Mouse (Mus musculus): ENCODE results near the gene Olig2.
"Not testable (repeated sequence)": the region's sequence is repeated elsewhere in the genome, so short reads cannot be mapped to it uniquely, and the experiment has no call there.

Gene Olig2

GRCm38 (mm10) chr16:91226883-91227759, 1.9 kb downstream of the Olig2 start:
- DNase-seq (ENCODE audit: low spot score) = no peak

GRCm38 (mm10) chr16:91227760-91228043, 2.4 kb downstream of the Olig2 start:
- DNase-seq (ENCODE audit: low spot score) = no peak

DNA sequence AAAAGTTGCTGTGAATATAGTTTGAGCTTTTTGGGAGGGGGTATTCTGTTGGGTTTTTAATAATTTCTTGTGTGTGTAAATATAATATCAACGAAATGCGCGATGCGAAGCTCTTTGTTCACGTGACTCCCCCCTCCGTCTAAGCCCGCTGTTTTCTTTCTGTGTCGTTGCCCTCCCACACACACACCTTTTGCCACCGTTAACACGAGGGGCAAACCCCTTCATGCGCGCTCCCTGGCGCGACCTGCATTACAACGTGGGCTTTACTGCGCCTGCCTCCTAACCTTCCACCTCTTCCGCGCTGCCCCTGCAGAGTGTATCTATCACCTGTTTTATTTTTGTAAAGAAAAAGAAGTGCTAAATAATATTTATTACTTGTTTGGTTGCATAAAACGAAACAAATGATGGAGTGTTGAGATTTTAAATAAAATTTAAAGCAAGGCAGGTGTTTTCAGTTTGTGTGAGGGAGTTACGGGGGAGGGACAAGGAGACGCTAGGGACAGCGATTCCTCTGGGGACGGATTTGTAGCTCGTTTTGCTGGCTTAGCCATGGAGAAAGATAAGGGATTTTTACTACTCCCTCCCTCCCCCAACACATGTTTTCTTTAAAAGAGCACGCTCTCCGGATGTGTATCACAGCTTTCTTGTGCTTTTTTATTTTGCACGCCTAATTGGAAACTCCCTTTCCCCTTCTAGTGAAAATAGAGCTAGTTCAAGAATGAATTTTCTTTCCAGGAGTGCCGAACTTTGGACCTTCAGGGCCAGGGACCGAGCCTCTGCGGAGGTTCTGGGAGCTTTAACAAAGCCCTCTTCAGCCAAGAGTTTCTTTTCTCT, 3.2 kb downstream of the Olig2 start:
- DNase-seq (ENCODE audit: low spot score) = no peak

- no peak for DNase-seq (ENCODE audit: low spot score)
Measured at GRCm38 (mm10) chr16:91229072-91229348, 3.8 kb downstream of the Olig2 start.

DNA sequence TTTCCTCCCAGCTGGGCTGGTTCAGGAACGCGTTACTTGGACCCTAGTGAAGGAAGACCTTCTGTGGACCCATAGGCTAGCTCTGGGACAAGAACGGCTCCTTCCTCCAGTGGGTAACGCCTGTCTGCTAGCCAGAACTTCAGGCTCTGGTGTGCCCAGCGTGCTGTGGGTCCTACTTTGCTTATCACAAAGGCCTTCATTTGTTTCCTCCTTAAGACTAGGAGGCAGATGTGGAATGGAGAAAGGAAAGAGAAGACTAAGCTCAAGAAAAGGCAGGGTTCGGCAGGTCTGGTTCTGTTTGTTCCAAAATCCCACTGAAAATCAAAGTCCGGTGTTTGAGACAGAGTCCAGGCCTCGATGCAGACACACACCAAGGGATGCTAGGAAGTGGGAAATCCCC, 4.4 kb downstream of the Olig2 start:
- no peak for DNase-seq (ENCODE audit: low spot score)

DNA sequence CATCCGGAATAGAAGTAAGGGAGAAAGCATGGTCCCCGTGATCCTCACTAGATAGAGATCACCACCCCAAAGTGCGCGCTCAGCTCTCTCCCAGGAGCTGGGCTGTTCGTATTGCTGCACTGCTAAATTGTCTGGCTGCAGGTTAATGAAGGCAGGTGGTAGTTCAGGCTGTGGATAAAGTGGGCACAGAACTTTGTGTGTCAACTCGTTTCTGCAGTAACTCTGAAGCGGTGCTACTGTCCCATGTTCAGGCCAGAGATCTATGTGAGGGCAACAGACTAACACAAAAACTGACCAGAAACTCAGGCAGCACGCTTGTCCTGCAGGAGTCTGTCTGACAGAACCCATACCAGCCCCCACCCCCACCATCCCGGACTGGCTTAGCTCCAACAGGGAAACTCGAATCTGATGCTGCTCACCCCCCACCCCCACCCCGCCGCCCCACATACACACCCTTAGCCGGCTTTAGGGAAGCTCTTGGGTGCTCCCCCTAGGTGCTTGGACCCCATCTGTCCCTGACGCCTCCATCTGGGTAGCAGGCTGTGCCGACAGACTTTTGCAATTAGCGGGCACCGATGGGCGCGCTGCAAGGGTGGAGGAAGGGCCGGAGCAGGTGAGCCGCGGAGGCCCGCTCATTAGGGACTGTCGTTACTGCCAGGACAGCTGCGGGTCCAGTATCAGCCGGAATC, 6.7 kb downstream of the Olig2 start:
- DNase-seq (ENCODE audit: low spot score) = no peak

- no peak for DNase-seq (ENCODE audit: low spot score)
Measured at GRCm38 (mm10) chr16:91232470-91233240, 7.4 kb downstream of the Olig2 start.

DNA sequence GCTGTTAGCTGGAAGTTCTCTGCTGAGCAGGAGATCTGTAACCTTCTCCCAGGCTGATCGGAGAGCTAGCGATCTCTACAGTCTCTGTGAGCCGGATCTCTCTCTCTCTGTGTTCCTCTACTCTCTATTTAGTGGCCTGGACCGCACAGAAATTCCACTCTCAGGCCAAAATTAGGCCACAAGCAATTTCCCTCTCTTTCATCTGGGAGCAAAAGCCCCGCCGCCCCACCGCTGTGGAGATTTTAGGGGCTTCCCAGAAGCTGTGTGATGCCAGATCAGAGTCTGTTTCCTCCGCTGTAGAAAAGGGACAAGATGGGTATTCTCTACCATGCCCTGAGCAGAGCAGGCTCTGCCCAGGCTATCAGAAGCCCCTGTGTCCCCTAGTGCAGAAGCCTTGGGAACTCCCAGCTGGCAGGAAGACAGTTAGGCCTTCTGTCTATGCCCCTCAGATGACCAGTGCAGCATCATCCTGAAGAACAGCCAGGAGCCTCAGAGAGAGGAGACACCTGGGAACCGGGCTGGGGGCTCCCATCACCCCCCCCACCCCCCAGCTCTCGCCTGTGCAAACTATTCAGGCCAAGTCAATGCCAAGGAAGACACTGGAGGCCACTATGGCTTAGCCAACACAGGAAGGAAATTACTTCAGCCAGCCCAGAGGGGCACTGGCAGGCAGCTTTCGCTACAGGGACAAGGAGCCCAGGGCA, 8.1 kb downstream of the Olig2 start:
- no peak for DNase-seq (ENCODE audit: low spot score)

- no peak for DNase-seq (ENCODE audit: low spot score)
Measured at GRCm38 (mm10) chr16:91239024-91239423, 13.8 kb downstream of the Olig2 start.

DNA sequence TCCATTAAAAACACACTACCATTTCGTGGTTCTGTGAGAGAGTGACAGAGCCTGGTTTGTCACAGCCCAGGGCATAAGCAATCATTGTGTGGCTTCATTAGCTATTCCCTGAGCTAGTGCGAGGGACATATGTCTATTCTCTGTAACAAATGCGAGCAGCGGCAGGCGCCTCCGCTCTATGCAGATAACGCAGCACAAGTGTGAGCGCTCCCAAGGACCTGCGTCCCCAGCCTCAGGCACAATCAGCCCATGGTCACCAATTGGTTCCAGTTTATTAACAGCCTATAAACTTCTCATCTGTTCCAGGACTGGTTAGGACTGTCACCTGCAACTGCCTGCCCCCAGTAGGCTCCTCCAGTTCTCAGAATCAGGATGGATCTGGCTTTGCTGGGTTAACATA, 21.0 kb downstream of the Olig2 start:
- DNase-seq (ENCODE audit: low spot score) = no peak

DNA sequence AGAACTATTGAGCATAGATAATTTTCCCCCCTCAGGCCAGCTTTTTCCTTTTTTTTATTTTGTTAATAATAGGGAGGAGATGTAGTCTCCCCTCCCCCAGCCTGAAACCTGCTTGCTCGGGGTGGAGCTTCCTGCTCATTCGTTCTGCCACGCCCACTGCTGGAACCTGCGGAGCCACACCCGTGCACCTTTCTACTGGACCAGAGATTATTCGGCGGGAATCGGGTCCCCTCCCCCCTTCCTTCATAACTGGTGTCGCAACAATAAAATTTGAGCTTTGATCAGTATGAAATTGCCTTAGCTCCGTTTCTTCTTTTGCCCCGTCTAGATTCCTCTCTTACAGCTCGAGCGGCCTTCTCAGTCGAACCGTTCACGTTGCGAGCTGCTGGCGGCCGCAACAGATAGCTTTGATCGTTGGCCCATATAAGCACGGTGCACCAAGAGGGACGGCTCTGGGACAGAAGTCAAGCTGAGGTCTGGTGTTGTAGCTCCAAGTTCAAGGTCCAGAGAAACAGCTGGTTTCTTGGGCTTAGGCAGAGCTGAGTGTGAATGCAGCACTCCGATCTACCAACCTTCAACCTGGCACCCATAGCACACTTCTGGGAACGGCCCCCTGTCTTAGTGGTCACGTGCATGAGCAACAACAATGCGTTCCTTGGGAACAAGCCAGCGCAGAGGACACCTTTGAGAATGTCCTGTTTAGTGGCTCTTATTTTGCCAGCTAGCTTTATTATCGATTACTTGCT, 30.3 kb downstream of the Olig2 start:
- not testable (repeated sequence) for DNase-seq (ENCODE audit: low spot score)

- no peak for DNase-seq (ENCODE audit: low spot score)
Measured at GRCm38 (mm10) chr16:91258956-91259355, 33.7 kb downstream of the Olig2 start.

DNA sequence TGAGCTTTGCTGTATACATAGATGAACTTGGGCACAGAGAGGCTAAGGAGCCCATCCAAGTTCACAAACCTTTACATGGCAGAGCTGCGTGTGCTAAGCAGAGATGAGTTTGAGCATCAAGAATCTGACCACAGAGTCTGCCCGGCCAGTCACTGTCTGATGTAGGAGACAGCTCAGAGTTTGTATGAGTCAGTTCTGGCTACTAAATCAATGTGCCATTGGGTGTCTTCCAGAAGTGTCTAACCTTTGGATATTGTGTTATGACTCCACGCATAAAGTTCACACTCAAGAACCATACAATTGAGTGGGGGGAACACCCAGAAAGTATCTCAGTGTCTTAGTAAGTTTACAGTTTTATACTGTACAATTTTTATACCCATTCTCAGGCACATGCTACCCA, 35.6 kb downstream of the Olig2 start:
- no peak for DNase-seq (ENCODE audit: low spot score)

GRCm38 (mm10) chr16:91262467-91263220, 37.4 kb downstream of the Olig2 start:
- no peak for DNase-seq (ENCODE audit: low spot score)

GRCm38 (mm10) chr16:91265972-91266371, 40.7 kb downstream of the Olig2 start:
- DNase-seq (ENCODE audit: low spot score) = no peak

GRCm38 (mm10) chr16:91268724-91269452, 43.6 kb downstream of the Olig2 start:
- DNase-seq (ENCODE audit: low spot score) = no peak

GRCm38 (mm10) chr16:91269468-91270211, 44.4 kb downstream of the Olig2 start, which contains the start of gene Olig1:
Gene Olig1 (plus strand): TSS chr16:91269772.
- DNase-seq (ENCODE audit: low spot score) = no peak

DNA sequence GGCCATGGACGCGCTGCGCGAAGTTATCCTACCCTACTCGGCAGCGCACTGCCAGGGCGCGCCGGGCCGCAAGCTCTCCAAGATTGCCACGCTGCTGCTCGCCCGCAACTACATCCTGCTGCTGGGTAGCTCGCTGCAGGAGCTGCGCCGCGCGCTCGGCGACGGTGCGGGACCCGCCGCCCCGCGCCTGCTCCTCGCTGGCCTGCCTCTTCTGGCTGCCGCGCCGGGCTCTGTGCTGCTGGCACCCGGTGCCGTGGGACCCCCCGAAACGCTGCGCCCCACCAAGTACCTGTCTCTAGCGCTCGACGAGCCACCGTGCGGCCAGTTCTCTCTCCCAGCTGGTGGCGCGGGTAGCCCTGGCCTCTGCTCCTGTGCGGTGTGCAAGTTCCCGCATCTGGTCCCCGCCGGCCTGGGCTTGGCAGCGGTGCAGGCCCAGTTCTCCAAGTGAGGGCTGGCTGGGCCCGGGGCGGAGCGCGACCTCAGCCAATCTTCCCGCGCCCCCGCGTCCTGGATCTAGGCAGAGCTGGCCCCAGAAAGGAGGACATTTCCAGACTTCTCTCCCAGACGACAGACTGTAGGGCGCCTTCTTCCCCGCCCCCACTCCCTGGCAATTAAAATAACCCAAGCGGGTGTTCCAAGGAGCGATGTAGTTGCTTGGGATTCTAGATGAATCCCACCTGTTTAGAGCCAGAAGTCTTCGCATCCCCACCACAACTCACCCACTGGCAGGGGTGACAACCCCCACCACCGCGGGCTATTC, 45.1 kb downstream of the Olig2 start:
- DNase-seq (ENCODE audit: low spot score) = no peak

All from MN1 (cell line).